Mouse (Mus musculus) heart, postnatal 0 days (tissue): Measurements from ENCODE around the gene Ing4.

Source experiments
- CTCF ChIP-seq: IDR thresholded peaks from 2 replicates; pipeline ENCODE4 v1.5.1; 2016; ENCODE audit warnings: antibody characterized with exemption, control low read depth, low read depth
- EP300 ChIP-seq: IDR thresholded peaks from 2 replicates; pipeline ENCODE4 v1.6.1; 2016; ENCODE audit warnings: antibody characterized with exemption, low read depth

DNA sequence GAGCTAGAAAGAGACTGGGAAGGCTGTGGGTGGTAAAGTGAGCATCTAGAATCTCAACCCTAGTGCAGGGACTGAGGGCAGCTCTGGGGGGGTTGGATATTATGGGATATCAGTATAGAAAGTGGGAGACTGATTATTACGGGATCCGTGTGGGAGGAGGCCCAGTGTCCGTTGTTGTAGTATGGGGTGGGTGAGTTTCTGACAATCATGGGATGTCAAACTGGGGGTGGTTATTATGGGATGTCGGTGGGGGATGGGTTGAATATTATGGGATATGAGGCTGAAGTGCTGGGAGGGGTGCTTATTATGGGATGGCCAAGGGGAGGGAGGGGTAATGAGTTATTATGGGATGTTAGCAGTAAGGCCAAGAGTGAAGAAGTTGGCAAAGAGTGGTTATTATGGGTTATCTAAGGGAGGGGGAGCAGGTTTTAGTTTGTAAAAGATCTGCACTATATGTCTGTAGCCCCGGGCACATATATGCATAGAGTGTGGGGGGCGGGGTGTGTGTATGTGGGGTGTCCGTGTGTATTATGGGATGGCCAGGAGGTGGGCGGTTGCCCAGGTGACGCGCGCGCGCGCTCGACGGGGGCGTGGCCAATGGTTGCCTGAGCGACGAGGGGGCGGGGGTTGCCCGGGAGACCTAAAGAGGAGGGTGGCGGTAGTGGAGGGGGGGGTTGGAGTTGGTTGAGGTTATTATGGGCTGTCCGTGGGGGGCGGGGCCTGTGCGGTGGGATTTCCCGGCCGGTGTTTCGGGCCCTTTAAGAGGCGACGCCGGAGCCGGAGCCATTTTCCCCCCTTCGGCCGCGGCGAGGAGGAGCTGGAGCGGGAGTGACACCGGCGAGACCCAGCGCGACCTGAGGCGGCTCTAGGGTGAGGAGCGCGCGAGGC lies 56.1 kb downstream of the Ing4 start, which contains the start of gene Chd4:
- TF ChIP-seq EP300 (0 out of 2 replicates have a peak, but pooled peaks have one; percentile 27), CTCF (no peak)
